Comparison of ENCODE assay signal across 9 mouse cellular contexts in the genomic region with DNA sequence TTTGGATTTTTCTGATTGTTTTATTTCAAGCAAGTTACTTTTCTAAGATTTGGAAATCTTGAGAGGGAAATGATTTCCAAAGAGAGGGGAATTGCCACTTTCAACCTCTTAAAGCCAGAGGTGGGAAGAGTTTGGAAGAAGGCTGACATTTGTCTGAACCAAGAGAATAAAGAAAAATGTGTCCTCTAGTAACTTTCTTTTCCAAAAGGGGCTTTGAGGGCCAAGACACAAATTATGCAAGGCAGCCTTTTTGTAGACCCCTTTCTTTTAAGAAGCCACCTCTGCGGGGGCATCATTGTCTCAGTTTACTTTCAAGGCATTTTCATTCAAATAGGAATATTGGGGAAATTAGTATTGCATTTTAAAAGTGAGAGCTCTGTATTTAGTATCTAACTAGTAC. TPM values are rescaled to one million over a fixed set of nuclear protein-coding genes. Genes with fewer than 3 reads are reported as not detected.
DNase-seq lines count a peak whose midpoint lies in the region; ATAC-seq and TF ChIP-seq lines count a peak whose summit lies in the region.
"Had no signal": no experiment of that assay in that cellular context is flagged by ENCODE, and none has a peak within 500 bp of the region (broad histone marks: within the 10 kb centered on the region; RNA-seq: fewer than 3 reads in every experiment).

No protein-coding gene starts in this region.

- no peaks in the 10 kb centered on the region for H3K27me3 ChIP-seq in cerebellum, adult 2 months (ENCODE audit: control insufficient read depth, insufficient read depth, low read length)
- no peaks in the 10 kb centered on the region for H3K27me3 ChIP-seq in megakaryocyte, embryonic 14.5 days (replicated peaks)
- H3K27me3 ChIP-seq in liver, embryonic 11.5 days (replicated peaks; ENCODE audit: control insufficient read depth, insufficient read depth, low read length), result no peaks in the 10 kb centered on the region
- H3K27me3 ChIP-seq in stomach, embryonic 16.5 days (ENCODE audit: control insufficient read depth, insufficient read depth, low read length), result no peaks in the 10 kb centered on the region

- peaks cover 4% of the 10 kb centered on the region; the same call in 1 of the 2 replicates for H3K4me1 ChIP-seq in cerebellum, adult 2 months (ENCODE audit: control insufficient read depth, insufficient read depth, low read length)
- H3K4me1 ChIP-seq in megakaryocyte, embryonic 14.5 days, result peaks cover 32% of the 10 kb centered on the region
- peaks cover 21% of the 10 kb centered on the region for H3K4me1 ChIP-seq in liver, embryonic 11.5 days (replicated peaks; ENCODE audit: control insufficient read depth, insufficient read depth, low read length)
- peaks cover 6% of the 10 kb centered on the region for H3K4me1 ChIP-seq in stomach, embryonic 16.5 days (ENCODE audit: control insufficient read depth, insufficient read depth, low read length)

- ATAC-seq in megakaryocyte, adult 5-6 weeks (ENCODE audit: poor library complexity, severe bottlenecking), result no peak
- no peak for ATAC-seq in liver, embryonic 11.5 days (replicated peaks; ENCODE audit: low FRiP score)
- no peak for ATAC-seq in stomach, embryonic 16.5 days (ENCODE audit: insufficient read depth, low FRiP score)

- H3K4me3 ChIP-seq in cerebellum, adult 2 months (replicated peaks; ENCODE audit: insufficient read depth, low read depth, low read length), result peak overlapping the region; percentile 74
- H3K4me3 ChIP-seq in megakaryocyte, embryonic 14.5 days (replicated peaks), result peak overlapping the region; percentile 93
- H3K4me3 ChIP-seq in liver, embryonic 11.5 days (ENCODE audit: low read depth, low read length), result peak overlapping the region; percentile 70
- peak overlapping the region; percentile 88 for H3K4me3 ChIP-seq in stomach, embryonic 16.5 days (replicated peaks; ENCODE audit: low read length)

- WGBS in cerebellum, adult 2 months, result 5% methylated on average over 1 of the region's 1 CpGs
- WGBS in liver, embryonic 11.5 days, result 0% methylated on average over 1 of the region's 1 CpGs
- WGBS in stomach, embryonic 16.5 days, result 6% methylated on average over 1 of the region's 1 CpGs

- no peaks in the 10 kb centered on the region for H3K9me3 ChIP-seq in megakaryocyte, embryonic 14.5 days
- H3K9me3 ChIP-seq in liver, embryonic 11.5 days (ENCODE audit: control insufficient read depth, low read length), result no peaks in the 10 kb centered on the region
- no peaks in the 10 kb centered on the region for H3K9me3 ChIP-seq in stomach, embryonic 16.5 days (replicated peaks; ENCODE audit: control insufficient read depth, low read length)

- no peak for TF ChIP-seq POLR2A in cerebellum, adult 2 months (IDR thresholded peaks at IDR 0.05; ENCODE audit: borderline replicate concordance, insufficient read depth, low read length)

- H3K9ac ChIP-seq in liver, embryonic 11.5 days (ENCODE audit: low read depth, low read length), result peak overlapping the region; percentile 80
- peak overlapping the region; percentile 93 for H3K9ac ChIP-seq in stomach, embryonic 16.5 days (ENCODE audit: low read length)

- peak overlapping the region; percentile 98 for H3K4me2 ChIP-seq in liver, embryonic 11.5 days
- H3K4me2 ChIP-seq in stomach, embryonic 16.5 days (ENCODE audit: low read depth, low read length), result peak overlapping the region; percentile 85

- H3K27ac ChIP-seq in cerebellum, adult 2 months (ENCODE audit: insufficient read depth, low read length), result peak overlapping the region; percentile 14; the same call in 1 of the 2 replicates
- H3K27ac ChIP-seq in liver, embryonic 11.5 days (ENCODE audit: low read depth, low read length), result peak overlapping the region; percentile 82
- H3K27ac ChIP-seq in stomach, embryonic 16.5 days (ENCODE audit: low read length), result peak overlapping the region; percentile 95

- TF ChIP-seq CTCF in cerebellum, adult 2 months (IDR thresholded peaks at IDR 0.05; ENCODE audit: borderline replicate concordance, insufficient read depth, low read depth, low read length), result no peak

- DNase-seq in cerebellum, adult 2 months, result no peak
- DNase-seq in cerebellum, postnatal 36 days, result no peak
- DNase-seq in liver, embryonic 11.5 days (ENCODE audit: low spot score), result no peak
- DNase-seq in gastrocnemius, postnatal 10 days, result no peak
- DNase-seq in B cell, adult 2 months, result no peak
- DNase-seq: adrenal gland, postnatal 25 days had no signal

- peaks cover 40% of the 10 kb centered on the region for H3K36me3 ChIP-seq in megakaryocyte, embryonic 14.5 days (replicated peaks; ENCODE audit: low read length)
- no peaks in the 10 kb centered on the region for H3K36me3 ChIP-seq in liver, embryonic 11.5 days (ENCODE audit: control insufficient read depth, insufficient read depth, low read length)
- H3K36me3 ChIP-seq in stomach, embryonic 16.5 days (ENCODE audit: control insufficient read depth, insufficient read depth, low read length), result 0 out of 2 replicates have a peak, but pooled peaks cover 3% of the 10 kb centered on the region

RNA-seq across cellular contexts. Expression of a gene that starts 1.5 kb away (rescaled TPM):
- polyA plus RNA-seq in cerebellum, adult 2 months (2012; rRNA removed), result 45.9 and 46.3 TPM in 2 replicates
- 121 and 264 TPM in 2 replicates for polyA plus RNA-seq in megakaryocyte, embryonic 14.5 days (2012; ENCODE audit: insufficient read depth, low replicate concordance)
- total RNA-seq in megakaryocyte, adult 5-6 weeks (2015), result 3.3 and 4.2 TPM in 2 replicates
- 5.9 and 6.0 TPM in 2 replicates for total RNA-seq in megakaryocyte, adult 5-6 weeks (2017)
- polyA plus RNA-seq in liver, embryonic 11.5 days (2014; fragmentation: Nextera tagmentation; extraction: Ambion mirVana), result 44.7 and 46.6 TPM in 2 replicates
- 143 and 153 TPM in 2 replicates for polyA plus RNA-seq in stomach, embryonic 16.5 days (2015; fragmentation: Nextera tagmentation; extraction: Ambion mirVana)
- 1 to 10 TPM; 6.0 to 7.1 TPM for total RNA-seq in gastrocnemius, postnatal 10 days (2021)

Comparison
In these comparisons a context has a peak if more than half of its experiments do, and no peak if none do; other contexts are left out.
1. H3K27ac ChIP-seq: peak in every context shown above with its lines; median percentile 95 in stomach, embryonic 16.5 days; 82 in liver, embryonic 11.5 days; 14 in cerebellum, adult 2 months.